Mouse (Mus musculus): Measurements from ENCODE around the gene Mgll. TPM values are rescaled to one million over a fixed set of nuclear protein-coding genes. Genes with fewer than 3 reads are reported as not detected.

Gene Mgll
- 584 and 1,604 TPM in 2 replicates for polyA plus RNA-seq (2012; rRNA removed; ENCODE audit: low replicate concordance)

GRCm38 (mm10) chr6:88724313-88725195, at the start of gene Mgll:
TSS of gene Mgll (plus strand) at chr6:88724412.

GRCm38 (mm10) chr6:88841781-88842689, 117.8 kb downstream of the Mgll start, which contains the start of gene Abtb1:
TSS of gene Abtb1 (minus strand) at chr6:88841984.

GRCm38 (mm10) chr6:88874868-88875508, 150.8 kb downstream of the Mgll start, which contains the start of gene Podxl2:
TSS of gene Podxl2 (minus strand) at chr6:88875044.

Other genes starting within 250 kb of the Mgll start
- 157 and 377 TPM in 2 replicates for gene Sec61a1, start 205.5 kb upstream of the Mgll start, polyA plus RNA-seq (2012; rRNA removed; ENCODE audit: low replicate concordance)
- 0.32 and 1.4 TPM in 2 replicates for gene Kbtbd12, start 86.5 kb upstream of the Mgll start, polyA plus RNA-seq (2012; rRNA removed; ENCODE audit: low replicate concordance)
- 69.8 and 80.4 TPM in 2 replicates for gene Abtb1, start 117.6 kb downstream of the Mgll start, polyA plus RNA-seq (2012; rRNA removed; ENCODE audit: low replicate concordance)
- gene Podxl2, start 150.6 kb downstream of the Mgll start, polyA plus RNA-seq (2012; rRNA removed; ENCODE audit: low replicate concordance): 19.9 and 82.4 TPM in 2 replicates
- 5.8 and 35.3 TPM in 2 replicates for gene Mcm2, start 174.4 kb downstream of the Mgll start, polyA plus RNA-seq (2012; rRNA removed; ENCODE audit: low replicate concordance)
- 120 and 155 TPM in 2 replicates for gene Tpra1, start 177.8 kb downstream of the Mgll start, polyA plus RNA-seq (2012; rRNA removed; ENCODE audit: low replicate concordance)

All from subcutaneous adipose tissue, adult 2 months (tissue).